Mouse (Mus musculus) lung, postnatal 0 days (tissue): ENCODE measurements around the gene Anxa8. TPM values are rescaled to one million over a fixed set of nuclear protein-coding genes. Genes with fewer than 3 reads are reported as not detected.

ENCODE experiments used
- ATAC-seq: fragments of 200-750 bp; cut with Nextera tagmentation; 2 replicates; pipeline ENCODE4 v1.8.0; 2017; ENCODE audit warnings: moderate library complexity
- DNase-seq: peaks from one replicate; pipeline ENCODE4 v3.0.0-alpha.2; 2016; ENCODE audit warnings: low spot score
- H3K27ac ChIP-seq: fragments of 300-500 bp; sonication (generic); 2 replicates; pipeline ENCODE4 v1.5.1; 2014; ENCODE audit warnings: antibody characterized with exemption, mild to moderate bottlenecking, low read length, mixed read lengths
- H3K27me3 ChIP-seq: fragments of 300-500 bp; sonication (generic); replicated peaks from 2 replicates; pipeline ENCODE4 v1.6.1; 2014; ENCODE audit warnings: low read length, mixed read lengths; ENCODE audit not compliant: insufficient read depth
- H3K36me3 ChIP-seq: fragments of 300-500 bp; sonication (generic); 2 replicates; pipeline ENCODE4 v1.6.1; 2014; ENCODE audit warnings: low read length, mixed read lengths; ENCODE audit not compliant: insufficient read depth
- H3K4me1 ChIP-seq: fragments of 300-500 bp; sonication (generic); 2 replicates; pipeline ENCODE4 v1.6.1; 2014; ENCODE audit warnings: antibody characterized with exemption, low read depth, low read length, mixed read lengths; ENCODE audit not compliant: insufficient read depth
- H3K4me2 ChIP-seq: fragments of 300-500 bp; sonication (generic); replicated peaks from 2 replicates; pipeline ENCODE4 v1.6.1; 2014; ENCODE audit warnings: low read depth, mild to moderate bottlenecking, low read length, moderate library complexity, mixed read lengths
- H3K4me3 ChIP-seq: fragments of 300-500 bp; sonication (generic); 2 replicates; pipeline ENCODE4 v1.5.1; 2014; ENCODE audit warnings: low read depth, low read length
- H3K9ac ChIP-seq: fragments of 300-500 bp; sonication (generic); replicated peaks from 2 replicates; pipeline ENCODE4 v1.6.1; 2014; ENCODE audit warnings: low read depth, mild to moderate bottlenecking
- H3K9me3 ChIP-seq: fragments of 300-500 bp; sonication (generic); 2 replicates; pipeline ENCODE4 v1.6.1; 2016; ENCODE audit warnings: low read length, mixed read lengths
- CTCF ChIP-seq: IDR thresholded peaks from 2 replicates; pipeline ENCODE4 v1.5.1; 2016; ENCODE audit warnings: antibody characterized with exemption, mild to moderate bottlenecking
- EP300 ChIP-seq: IDR thresholded peaks from 2 replicates; pipeline ENCODE4 v1.6.1; 2016; ENCODE audit warnings: antibody characterized with exemption, mild to moderate bottlenecking, control low read depth
- WGBS: fragments of 180-500 bp; shearing (Covaris S2); extraction: QIAGEN DNeasy Blood & Tissue Kit; methylation state at CpG from one replicate; pipeline ENCODE4 v1.1.7; 2014; 5-methylcytosine and 5-hydroxymethylcytosine counted together
- polyA plus RNA-seq: library from polyadenylated mRNA; unstranded; fragments of >200 nt; fragmentation: Nextera tagmentation; extraction: Ambion mirVana; gene quantifications from 2 replicates; pipeline ENCODE4 v1.2.1, GENCODE M21; 2015

Anxa8 gene
- polyA plus RNA-seq, 1 experiment from 2014 or later = 23.6 TPM

DNA sequence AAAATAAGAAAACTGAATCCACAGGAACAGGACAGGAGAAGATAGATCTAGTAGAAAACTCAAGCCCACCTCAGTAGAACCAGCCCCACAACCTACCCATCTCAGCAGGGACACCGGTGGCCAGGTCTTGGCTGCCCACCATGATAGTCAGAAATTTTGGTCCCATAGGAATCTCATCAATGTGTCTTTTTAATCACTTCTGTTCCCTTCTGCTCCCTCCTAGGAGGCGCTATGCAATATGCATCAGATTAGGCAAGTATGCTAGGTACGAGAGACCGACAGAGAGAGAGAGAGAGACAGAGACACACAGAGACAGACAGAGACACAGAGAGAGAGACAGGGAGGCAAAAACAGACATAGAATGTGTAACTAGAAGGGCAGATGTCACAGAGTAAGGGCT lies 35.9 kb downstream of the Anxa8 start:
- Histone ChIP-seq H3K4me2 (no peak overlapping the region), H3K9me3 (no peaks in the 10 kb centered on the region), H3K9ac (no peak overlapping the region), H3K36me3 (no peaks in the 10 kb centered on the region), H3K4me3 (no peak overlapping the region), H3K27me3 (no peaks in the 10 kb centered on the region), H3K4me1 (no peaks in the 10 kb centered on the region), H3K27ac (no peak overlapping the region)
- ATAC-seq (no peak), DNase-seq (no peak)
- whole genome bisulfite sequencing = 89% methylated on average over 4 of the region's 4 CpGs
- TF ChIP-seq EP300 = no peak
- TF ChIP-seq CTCF = no peak

DNA sequence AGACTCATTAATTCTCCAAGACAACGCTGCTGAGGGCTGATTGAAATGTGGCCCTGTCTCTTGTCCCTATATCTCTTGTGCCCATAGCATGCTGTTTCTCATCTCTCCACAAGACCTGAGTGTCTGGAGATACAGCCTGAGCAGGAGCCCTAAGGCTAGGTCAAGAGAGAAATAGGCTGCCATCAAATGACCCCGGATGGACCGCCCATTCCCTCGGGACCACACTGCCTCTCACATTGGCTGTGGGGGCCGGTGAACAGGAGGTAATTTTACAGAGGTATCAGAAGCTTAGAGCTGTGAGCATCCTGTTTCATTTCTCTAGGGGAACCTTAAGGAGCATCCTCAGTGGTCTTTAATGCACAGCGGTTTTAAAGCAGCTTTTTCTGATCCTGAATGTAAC lies 45.4 kb downstream of the Anxa8 start:
- H3K36me3 ChIP-seq = no peaks in the 10 kb centered on the region
- H3K4me3 ChIP-seq = no peak overlapping the region
- WGBS = 64% methylated on average over 6 of the region's 6 CpGs
- H3K27ac ChIP-seq = no peak overlapping the region
- no peaks in the 10 kb centered on the region for H3K27me3 ChIP-seq
- no peaks in the 10 kb centered on the region for H3K9me3 ChIP-seq
- TF ChIP-seq EP300 (no peak), CTCF (no peak)
- no peaks in the 10 kb centered on the region for H3K4me1 ChIP-seq
- H3K4me2 ChIP-seq = no peak overlapping the region
- ATAC-seq (no peak), DNase-seq (no peak)
- no peak overlapping the region for H3K9ac ChIP-seq

- ATAC-seq (no peak), DNase-seq (no peak)
- Histone ChIP-seq H3K27me3 (no peaks in the 10 kb centered on the region), H3K4me3 (no peak overlapping the region), H3K36me3 (no peaks in the 10 kb centered on the region), H3K4me2 (no peak overlapping the region), H3K9me3 (no peaks in the 10 kb centered on the region), H3K9ac (no peak overlapping the region), H3K27ac (no peak overlapping the region), H3K4me1 (no peaks in the 10 kb centered on the region)
- no peak for TF ChIP-seq EP300
- TF ChIP-seq CTCF = no peak
These were observed 49.6 kb downstream of the Anxa8 start for GRCm38 (mm10) chr14:34135391-34135790.

DNA sequence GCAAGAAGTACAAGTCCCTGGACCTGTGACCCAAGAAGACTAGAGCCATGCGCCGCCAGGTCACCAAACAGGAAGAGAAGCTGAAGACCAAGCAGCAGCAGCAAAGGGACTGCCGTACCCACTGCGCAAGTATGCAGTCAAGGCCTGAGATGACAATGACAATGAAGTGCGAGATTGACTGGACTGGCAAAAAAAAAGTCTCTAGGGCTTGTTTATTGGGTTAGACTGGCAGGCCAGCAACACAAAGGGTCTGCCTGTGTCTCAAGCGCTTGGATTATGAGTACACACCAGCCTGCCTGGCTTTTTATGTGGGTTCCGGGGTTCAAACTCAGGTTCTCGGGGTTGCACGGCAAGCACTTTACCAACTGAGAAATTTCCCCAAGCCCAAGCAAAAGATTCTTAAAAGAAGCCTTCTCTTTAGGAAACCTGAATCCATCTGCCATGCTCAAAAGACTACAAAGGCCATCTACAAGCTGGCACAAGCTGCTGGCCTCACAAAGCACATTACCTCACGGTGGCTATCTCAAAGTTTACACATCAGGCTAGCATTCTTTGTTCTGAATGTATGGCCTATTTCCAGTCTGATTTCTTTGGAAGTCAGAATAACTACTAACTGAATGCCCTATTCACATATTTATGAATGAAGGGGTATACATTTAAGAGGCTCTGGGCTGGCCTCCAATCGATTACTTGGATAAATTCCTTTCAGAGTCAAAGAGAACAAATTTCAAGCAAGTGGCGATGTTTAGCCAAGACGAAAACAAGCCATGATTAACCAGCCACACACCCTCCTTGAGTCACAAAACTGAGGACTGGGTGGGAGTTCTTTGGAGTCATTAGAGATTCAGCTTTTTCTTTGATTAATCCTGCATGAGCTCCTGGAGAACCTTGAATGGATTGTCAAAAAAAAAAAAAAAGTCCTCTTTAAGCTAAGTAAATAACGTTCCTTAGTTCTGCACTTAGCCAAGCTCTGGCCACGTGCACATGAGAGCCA lies 54.2 kb downstream of the Anxa8 start:
- H3K9ac ChIP-seq = no peak overlapping the region
- H3K4me2 ChIP-seq = no peak overlapping the region
- H3K27ac ChIP-seq = no peak overlapping the region
- DNase-seq (no peak), ATAC-seq (no peak)
- no peaks in the 10 kb centered on the region for H3K27me3 ChIP-seq
- H3K4me3 ChIP-seq = no peak overlapping the region
- WGBS = 76% methylated on average over 15 of the region's 15 CpGs
- H3K36me3 ChIP-seq = no peaks in the 10 kb centered on the region
- no peaks in the 10 kb centered on the region for H3K4me1 ChIP-seq
- no peaks in the 10 kb centered on the region for H3K9me3 ChIP-seq
- TF ChIP-seq EP300 = no peak
- no peak for TF ChIP-seq CTCF

DNA sequence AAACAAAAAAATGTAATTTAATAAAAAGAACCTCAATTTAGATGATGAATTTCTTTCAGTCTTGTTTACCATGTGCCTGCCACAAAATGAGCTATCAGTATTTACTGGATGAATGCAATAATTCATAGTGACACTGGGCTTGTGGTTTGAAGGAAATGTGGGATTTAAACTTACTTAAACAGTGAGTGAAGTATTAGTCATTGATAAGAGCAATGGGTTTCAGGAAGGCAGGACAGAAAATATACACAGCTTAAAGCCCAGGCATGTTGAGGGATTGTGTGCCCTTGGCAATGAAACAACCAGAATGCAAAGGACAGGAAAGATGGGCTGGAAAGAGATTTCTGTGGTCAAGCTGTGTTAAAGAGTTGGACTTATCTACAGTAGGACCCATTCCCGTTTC lies 56.5 kb downstream of the Anxa8 start:
- no peak overlapping the region for H3K9ac ChIP-seq
- DNase-seq (no peak), ATAC-seq (no peak)
- no peaks in the 10 kb centered on the region for H3K36me3 ChIP-seq
- H3K27me3 ChIP-seq = no peaks in the 10 kb centered on the region
- TF ChIP-seq CTCF (no peak), EP300 (no peak)
- H3K4me2 ChIP-seq = no peak overlapping the region
- H3K9me3 ChIP-seq = no peaks in the 10 kb centered on the region
- H3K4me3 ChIP-seq = no peak overlapping the region
- no peak overlapping the region for H3K27ac ChIP-seq
- no peaks in the 10 kb centered on the region for H3K4me1 ChIP-seq
- 71% methylated on average over 1 of the region's 1 CpGs for WGBS

- 90% methylated on average over 10 of the region's 10 CpGs for WGBS
- no peaks in the 10 kb centered on the region for H3K4me1 ChIP-seq
- H3K27ac ChIP-seq = no peak overlapping the region
- no peak for TF ChIP-seq CTCF
- no peak for TF ChIP-seq EP300
- DNase-seq = no peak
- no peaks in the 10 kb centered on the region for H3K36me3 ChIP-seq
- no peak overlapping the region for H3K4me2 ChIP-seq
- no peaks in the 10 kb centered on the region for H3K27me3 ChIP-seq
- no peaks in the 10 kb centered on the region for H3K9me3 ChIP-seq
- no peak for ATAC-seq
- no peak overlapping the region for H3K4me3 ChIP-seq
- H3K9ac ChIP-seq = no peak overlapping the region
These were observed 57.1 kb downstream of the Anxa8 start for GRCm38 (mm10) chr14:34142915-34143314.

Other genes with a start within 250 kb of the Anxa8 start
- 1.3 and 1.5 TPM in 2 replicates for gene Gdf10, start 162.4 kb upstream of the Anxa8 start, polyA plus RNA-seq
- 0.07 TPM in 1 of 2 replicates, not detected in the other for gene Gdf2, start 144.9 kb upstream of the Anxa8 start, polyA plus RNA-seq
- gene Rbp3, start 132.0 kb upstream of the Anxa8 start, polyA plus RNA-seq = not detected in 2 replicates
- gene Zfp488, start 107.2 kb upstream of the Anxa8 start, polyA plus RNA-seq = not detected in 2 replicates
- gene Gm30083, start 70.8 kb upstream of the Anxa8 start, polyA plus RNA-seq = not detected in 2 replicates
- not detected in 2 replicates for gene Gm5460, start 69.2 kb upstream of the Anxa8 start, polyA plus RNA-seq
- not detected in 2 replicates for gene Antxrl, start 33.3 kb upstream of the Anxa8 start, polyA plus RNA-seq
- 0.37 TPM in 1 of 2 replicates, not detected in the other for gene A630023A22Rik, start 16.8 kb downstream of the Anxa8 start, polyA plus RNA-seq
- not detected in 2 replicates for gene Npy4r, start 66.5 kb downstream of the Anxa8 start, polyA plus RNA-seq
- gene Gprin2, start 115.7 kb downstream of the Anxa8 start, polyA plus RNA-seq = 0.06 and 0.08 TPM in 2 replicates
- gene Syt15, start 133.6 kb downstream of the Anxa8 start, polyA plus RNA-seq = 1.2 and 1.3 TPM in 2 replicates
- gene Shld2, start 224.5 kb downstream of the Anxa8 start, polyA plus RNA-seq = 7.5 and 9.7 TPM in 2 replicates
- 63.2 and 64.3 TPM in 2 replicates for gene Glud1, start 224.7 kb downstream of the Anxa8 start, polyA plus RNA-seq